Mouse (Mus musculus) T-cell, adult 2 months (primary cell): ENCODE measurements around the gene Hnf4a.

Source experiments
- DNase-seq: peaks from one replicate; pipeline ENCODE4 v3.0.0; 2022; ENCODE audit warnings: low spot score

Hnf4a gene

DNA sequence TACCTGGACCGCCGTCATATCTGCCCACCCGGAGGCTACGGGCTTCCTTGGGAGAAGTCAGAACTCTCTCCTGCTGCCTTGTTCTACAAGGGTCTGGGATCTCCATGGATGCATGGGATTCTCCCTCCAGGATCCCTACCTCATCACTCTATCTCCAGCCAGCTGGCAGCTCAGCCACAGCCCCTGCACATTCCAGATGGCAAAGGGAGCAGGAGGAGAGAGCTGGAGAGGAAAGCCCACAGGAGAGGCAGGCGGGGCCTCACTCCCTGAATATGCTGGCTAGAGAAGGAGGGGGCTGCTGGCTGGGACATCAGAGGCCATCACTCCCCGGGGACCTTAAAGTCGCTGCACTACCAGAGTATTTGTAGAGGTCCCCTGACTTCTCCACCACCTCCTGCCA, 15.3 kb upstream of the Hnf4a start:
- DNase-seq: no peak

DNA sequence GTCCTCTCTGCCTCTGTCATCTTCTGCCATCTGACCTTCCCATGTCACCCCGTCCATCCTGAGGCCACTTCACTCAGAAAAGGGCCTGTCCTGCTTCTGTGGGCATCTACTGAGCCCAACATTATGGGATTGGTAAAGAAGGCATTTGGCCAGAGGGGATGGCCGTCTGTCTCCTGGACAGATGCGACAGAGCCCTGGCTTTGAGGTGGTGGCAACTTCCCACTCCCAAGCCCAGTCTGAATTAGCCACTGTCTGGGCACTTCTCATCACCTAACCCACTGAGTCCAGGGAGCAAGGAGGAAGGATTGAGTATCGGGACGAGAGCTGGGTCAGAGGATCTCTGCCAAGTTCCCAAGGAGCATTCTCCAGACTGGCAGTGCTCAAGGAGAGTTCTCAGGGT, 14.6 kb upstream of the Hnf4a start, which contains the start of gene R3hdml:
TSS of gene R3hdml (plus strand) at position 301 of the 400 bp plus-strand sequence.
- DNase-seq: no peak

DNA sequence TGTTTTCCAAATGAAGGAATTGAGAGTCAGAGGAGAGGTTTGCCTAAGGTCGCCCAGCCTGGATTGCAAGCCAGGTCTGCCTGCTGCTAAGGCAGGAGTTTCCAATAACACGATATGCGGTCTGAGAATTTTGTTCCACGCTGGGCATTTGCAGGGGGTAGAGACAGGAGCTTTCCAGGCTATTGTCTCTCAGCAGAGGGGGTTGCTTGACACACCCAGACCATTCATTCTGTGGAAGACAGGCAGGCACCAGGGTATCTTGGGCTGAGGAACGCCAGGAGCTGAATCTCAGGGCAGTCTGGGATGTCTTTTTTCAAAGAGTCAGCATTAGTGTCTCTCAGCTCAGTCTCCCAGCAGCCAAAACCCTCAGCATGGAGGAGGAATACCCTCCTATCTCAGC, 13.6 kb upstream of the Hnf4a start:
- no peak for DNase-seq

DNA sequence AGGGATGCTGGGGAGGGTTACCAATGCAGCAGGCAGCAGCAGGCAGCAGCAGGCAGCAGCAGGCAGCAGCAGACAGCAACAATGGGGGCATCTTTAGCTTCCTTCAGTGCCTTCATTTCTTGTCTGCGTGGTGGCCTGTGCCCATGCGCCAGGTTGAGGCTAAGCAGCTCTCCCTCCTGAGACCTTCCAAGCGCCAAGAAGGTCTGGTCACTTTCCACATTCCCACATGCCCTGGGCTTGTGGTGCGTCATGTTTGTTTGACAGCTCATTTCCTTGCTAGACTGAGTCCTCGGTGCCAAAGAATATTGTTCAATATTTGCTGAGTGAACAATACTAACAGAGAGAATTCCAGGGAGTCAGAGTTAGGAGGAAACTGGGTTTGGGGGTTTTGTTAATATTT, 12.6 kb upstream of the Hnf4a start:
- DNase-seq: no peak

DNA sequence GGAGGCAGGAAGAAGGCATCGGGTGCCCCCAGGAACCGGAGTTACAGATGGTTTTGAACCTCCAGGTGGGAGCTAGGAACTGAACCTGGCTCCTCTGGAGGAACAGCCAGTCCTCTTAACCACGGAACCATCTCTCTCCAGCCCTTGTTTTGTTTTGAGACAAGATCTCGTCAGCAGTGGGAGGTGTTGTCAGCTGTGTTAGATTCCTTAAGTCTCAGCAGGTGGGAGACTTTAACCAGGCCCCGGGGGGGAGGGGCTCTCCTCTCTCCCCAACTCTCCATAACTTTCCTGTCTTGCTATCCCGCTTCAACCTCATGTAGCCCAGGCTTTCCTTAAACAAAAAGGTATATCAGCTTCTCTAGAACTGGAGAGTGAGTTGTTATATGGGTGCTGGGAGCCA, 12.2 kb upstream of the Hnf4a start:
- DNase-seq: no peak

DNA sequence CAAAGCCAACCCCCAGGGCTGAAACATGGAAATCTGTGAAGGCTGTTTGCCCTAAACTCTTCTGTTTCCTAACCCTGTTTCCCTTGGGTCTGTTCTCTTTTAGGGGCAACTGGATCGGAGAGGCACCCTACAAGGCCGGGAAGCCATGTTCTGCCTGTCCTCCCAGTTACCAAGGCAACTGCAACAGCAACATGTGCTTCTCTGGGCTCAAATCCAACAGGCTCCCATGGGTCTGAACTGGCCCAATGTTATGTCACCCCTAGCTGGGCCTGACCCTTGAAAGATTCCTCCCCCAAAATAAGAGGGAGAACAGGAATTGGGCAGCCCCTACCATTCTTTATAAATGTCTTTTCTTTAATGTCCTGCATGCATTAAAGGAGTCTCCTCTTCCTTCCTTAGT, 4.4 kb upstream of the Hnf4a start:
- DNase-seq: no peak

DNA sequence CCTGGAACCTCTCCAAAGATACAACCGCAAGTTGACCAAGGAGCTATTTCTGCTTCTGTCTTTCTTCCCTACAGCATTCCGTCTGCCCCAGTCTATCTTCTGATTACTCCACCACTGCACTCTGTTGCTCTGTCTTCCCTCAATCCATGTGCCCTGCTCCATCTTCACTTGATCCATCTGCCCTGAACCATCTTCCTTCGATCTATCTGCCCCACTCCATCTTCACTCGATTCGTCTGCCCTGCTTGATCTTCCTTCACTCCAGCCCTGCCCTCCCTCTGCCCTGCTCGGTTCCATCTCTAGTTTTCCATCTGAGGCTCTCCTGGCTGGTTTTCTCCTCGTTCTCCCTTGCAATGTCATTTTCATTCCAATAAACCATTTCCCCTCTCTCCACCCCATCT, 3.4 kb upstream of the Hnf4a start:
- no peak for DNase-seq

DNA sequence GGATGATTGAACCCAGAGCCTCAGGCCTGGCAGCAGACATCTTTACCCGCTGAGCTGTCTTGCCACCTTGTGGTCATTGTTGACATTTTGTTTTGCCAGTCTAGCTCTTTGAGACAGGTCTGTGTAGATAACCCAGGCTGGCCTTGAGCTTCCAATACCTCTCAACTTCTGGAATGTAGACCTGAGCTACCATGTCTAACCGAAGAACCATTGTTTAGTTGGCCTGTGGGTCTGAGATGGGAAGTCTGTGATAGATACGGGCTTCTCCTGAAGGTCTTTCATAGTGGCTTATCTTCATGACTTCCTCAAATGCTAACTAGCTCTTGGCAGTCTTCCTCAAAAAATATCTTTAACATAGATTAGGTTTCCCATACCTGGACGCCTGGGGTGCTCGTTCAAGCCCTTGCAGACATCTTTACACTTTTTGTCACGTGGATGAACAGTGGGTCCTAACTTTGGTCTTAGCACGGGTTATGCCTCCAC, 19.2 kb downstream of the Hnf4a start:
- DNase-seq: no peak

DNA sequence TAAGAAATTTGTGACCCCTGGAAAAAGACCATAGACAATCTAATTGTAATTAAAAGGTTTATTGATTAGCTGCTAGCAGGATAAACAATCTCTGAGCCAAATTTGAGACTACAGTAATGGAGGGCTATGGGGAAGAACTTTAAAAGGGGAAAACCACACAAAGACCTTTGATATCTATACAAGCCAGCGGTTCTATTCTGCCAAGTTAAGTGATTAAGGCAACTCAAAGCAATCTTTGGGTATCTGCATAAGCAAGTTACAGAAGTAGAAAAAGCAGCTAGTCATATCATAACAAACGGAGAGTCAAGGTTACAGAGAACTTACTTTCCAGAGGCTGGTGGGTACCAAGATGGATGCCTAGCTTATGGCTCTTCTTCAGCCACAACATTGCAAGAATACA, 20.9 kb downstream of the Hnf4a start:
- DNase-seq: no peak

DNA sequence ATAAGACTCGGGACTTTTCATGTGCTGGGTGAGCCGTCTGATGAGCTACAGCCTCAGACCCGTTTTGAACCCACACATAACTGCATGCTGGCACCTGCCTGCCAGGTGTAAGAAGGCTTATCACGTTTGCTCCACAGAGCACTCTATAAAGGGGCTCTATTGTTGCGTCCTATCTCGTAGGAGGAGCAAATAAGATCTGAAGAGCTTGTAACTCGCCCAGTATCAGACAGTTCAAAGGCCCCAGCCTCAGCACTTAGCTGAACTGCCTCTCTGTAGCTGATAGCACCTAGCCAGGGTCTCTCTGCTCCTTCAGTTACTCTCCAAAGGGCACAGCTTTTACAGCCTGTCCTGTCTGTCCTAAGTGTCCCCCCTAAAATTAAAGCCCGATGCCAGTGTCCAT, 23.8 kb downstream of the Hnf4a start:
- DNase-seq: no peak

DNA sequence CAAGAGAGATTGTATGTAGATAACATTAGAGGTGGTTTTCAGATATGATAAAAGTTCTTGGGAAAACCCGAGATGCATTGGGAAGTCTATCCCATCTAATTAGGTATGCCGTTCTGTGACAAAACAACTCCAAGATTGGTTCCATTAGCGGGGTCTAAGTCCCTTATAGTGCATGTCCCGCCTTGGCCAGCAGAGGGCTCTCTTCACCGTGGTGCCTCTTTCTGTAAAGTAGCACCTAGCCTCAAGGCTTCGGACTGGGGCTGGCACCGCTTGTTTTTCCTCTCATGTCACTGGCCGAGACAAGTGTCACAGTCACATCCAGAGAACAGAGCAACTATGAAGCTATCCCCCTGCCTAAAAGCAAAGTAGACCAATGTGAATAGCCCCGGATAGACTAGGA, 25.3 kb downstream of the Hnf4a start:
- DNase-seq: peak; percentile 61

DNA sequence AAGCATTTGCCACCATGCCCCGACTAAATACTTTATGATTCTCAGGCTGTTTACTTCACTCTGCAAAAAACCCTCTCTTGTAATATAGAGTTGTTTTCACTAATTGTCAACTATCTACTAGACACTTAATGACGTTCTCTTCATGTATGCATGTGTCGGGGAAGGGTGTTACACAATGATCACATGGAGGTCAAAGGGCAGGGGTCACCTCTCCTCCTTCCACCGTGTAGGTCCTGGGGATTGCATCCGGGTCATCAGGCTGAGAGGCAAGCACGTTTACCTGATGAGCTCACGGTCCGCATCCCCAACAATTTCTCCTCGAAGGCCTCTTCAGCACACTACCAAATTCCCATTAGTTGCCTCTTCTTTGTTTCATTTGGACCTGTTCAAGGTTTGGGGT, 26.6 kb downstream of the Hnf4a start:
- no peak for DNase-seq

DNA sequence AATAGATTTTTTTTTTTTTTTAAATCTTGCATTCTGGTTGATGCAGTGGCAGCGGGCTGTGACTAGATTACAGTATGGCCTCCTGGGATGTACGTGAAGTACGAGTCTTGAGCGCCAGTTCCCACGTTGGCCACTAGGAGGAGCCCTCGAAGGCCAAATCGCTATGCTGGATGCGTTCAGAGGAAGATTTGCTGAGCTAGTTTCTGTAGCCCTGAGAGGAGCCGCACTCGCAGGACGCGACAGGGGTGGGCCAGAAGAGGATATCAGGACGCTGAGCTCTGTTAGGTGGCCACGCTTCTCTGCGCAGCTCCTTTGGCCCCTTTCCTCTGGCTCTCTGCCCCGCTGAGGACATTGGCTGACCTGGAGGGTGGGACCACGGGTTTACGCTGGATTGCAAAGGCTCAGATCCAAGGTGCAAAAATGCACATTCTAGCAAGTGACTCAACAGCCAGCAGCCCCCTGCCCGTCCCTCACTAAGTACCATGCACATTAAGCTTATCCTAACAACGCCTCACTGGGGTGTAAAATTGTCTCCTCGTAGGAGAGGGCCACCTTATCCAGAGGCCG, 28.4 kb downstream of the Hnf4a start:
- DNase-seq: peak; percentile 76

DNA sequence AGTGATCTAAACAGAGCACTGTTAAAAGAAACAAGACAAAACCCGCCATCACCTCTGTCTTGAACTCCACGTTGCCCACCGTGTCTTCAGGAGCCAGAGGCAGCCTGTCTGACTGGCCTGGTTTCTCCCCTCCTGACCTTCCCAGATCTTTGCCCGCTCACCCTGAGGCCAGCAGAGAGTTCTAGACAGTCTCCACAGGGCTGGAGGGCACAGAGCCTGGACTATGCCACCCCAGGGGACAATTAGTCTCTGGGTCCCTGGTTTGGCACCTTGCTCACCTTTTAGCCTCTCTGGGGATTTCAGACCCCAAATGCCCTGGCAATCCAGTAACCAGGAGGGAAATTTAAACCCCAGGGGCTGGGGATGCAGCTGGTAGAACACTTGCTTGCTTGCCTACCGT, 30.8 kb downstream of the Hnf4a start:
- no peak for DNase-seq

DNA sequence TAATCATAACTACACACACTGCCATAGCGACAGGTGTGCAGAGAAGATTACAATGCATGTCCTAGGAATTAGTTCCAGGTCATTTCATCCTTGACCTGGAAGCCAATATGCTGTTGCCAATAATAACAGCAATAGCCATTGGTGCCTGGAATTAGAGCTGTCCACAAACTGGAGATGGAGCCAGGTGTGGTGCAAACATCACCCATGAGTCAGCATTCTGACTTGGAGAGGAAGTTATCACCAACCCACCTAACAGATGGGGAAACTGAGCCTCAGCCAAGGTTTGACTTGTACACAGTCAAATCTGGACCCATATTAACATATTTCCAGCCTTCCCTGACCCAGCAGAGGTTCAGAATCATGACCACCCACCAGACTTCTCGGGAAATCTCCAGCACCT, 31.8 kb downstream of the Hnf4a start:
- DNase-seq: no peak

DNA sequence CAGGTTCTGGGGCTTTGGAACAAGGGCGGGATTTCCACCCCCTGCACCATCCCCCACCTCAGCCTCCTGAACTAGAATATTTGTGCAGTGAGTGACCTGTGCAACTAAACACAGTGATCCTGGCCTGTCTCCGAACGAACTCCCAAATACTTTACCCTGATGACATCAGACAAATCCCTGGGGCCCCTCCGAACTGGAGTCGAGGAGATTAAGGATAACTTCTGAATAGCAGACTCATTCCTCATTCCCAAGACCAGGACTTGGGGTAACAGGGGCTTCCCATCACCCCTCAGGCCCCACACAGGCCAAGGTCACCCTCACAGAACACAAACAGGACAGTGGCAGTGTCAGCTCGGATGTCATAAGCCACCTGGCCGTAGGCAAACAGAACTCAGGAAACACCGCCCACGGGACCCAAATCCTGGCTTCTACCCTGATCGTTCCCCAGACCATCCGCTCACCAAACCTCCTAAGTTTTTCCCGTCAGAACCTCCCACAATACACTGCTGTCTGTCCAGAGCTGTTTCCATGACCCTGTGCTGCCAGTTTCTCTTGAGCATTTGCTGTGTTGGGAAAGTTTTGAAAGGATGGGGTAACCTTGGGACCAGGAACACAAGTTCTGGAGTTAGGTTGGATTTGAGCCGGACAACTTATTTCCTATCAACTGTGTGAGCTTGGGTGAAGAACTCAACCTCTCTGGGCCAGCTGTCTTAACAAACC, 32.9 kb downstream of the Hnf4a start:
- no peak for DNase-seq

DNA sequence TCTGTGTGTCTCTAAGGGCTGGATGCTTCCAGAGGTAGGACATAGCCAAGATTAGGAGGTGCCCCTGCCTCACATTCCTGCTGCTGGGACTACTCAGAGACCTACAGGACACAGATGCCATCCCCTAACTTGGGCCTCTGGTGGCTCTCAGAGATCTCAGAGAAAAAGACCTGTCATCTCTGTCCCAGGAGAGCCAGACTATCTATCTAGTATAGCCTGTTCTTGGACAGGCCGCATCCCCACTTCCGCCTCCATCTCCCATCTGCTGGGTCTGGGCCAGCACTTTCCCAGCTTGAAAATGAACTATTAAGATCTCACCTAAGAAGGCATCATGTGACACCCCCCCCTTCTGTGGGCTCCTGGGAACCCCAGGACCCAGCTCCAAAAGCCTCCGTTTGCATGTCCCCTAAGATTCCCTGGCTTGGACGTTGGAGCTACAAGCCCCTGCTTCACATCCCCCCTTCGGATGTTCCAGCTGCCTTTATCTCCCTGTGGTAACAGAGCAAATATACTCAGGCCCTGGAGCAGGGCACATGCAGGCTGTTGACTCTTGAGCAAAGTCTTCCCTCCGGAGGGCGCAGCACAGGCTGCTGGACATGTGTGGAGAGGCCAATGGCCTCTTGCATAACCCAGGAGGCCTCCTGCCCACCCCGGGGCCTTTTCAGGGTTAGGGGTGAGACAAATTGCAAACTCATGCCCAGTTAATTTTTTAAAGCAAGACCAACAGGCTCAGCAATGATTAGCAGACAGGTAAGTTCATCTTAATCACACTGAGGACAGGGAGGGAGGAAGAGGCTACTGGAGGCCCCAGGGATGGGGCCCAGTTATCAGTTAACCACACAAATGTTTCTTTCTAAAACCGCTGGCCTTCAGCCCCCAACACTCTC, 33.9 kb downstream of the Hnf4a start:
- DNase-seq: no peak

DNA sequence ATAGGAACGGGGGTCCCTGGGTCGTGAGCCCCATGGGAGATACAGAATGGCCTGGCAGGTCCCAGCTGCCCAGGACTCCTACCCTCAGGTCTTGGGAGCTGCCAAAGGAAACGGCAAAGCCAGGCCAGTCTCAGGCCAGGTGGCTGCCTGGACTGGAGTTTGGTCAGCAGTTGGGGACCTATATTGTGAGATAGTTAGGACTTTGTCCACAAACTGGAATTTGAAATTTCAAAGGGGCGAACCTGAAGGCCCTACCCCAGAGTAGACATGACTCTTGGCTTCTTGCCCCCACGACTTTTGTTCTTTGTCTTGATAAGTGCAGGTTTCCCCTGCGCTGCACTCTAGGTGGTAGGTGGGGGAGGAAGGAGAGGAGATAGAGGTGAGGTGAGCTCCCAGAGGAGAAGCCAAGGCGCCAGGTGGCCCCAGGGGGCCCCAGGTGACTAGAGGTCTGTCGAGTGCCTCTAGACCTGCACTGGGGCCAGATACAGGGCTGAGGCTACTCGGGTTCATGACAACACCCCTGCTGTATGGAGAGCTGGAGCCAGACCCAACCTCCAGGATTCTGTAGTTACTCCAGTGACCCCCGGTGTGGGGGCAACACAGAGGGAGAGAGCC, 35.1 kb downstream of the Hnf4a start:
- no peak for DNase-seq

DNA sequence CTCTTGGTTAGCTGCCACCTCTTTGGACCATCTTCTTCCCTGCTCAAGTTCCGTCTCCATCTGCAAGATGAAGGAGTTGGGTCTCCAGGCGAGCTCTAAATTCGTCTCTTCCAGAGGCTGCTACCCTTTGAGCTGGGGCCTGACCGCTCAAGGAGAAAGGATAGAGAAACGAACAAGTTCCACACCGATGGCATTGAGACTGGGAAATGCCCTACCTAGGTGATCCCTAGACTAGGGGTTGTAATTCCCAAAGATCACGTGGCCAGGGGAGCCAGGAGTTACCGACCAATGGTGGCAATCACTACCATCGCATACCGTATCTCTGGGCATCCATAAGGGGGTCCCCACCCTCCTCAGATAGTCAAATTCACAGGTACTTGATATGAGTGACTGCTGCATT, 36.1 kb downstream of the Hnf4a start:
- no peak for DNase-seq

DNA sequence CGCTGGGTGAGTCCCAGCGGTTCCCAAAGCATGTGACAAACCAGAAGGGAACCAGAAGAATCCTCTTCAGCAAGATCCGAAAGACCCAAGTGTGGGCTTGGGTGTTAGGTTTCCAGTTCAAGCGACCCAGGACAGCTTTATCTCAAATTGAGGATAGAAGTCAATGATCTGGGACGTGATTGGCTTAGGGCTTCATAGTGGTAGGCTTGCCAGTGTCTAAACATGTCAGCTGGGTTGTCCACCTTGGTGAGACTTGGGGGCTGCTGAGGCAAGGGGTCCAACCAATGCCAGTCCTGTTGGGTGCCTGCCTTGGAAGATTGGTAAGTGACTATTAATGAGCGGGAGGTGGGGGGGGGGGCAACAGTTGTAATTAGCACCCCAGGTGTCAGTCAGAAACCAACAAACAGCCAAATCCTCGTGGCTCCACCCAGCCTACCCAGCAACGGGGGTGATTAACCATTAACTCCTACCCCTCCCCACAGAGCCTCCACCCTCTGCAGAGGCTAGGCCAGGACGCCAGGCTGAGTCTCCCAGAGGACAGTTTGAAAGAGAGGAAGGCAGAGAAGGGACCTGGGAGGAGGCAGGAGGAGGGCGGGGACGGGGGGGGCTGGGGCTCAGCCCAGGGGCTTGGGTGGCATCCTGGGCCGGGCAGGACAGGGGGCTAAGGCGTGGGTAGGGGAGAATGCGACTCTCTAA, 40.2 kb downstream of the Hnf4a start:
- DNase-seq: no peak

DNA sequence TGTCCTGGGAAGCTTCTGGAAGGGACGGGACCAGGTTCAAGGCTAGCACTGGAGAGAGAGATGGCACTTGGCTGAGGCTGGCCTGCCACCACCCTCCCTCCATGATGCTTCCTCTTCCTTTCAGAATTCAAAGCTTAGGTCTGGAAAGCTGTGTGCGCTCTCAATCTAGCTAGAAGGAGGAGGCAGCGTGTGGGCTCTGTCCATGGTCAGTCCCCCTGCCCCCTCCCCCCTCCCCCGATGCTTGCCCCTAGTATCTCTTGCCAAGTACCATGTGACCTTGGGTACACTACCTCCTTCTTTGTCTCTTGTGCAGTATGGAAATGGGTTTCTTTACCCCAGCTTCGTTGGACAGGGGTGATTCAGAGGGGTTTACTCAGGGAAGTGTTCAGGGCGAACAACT, 42.2 kb downstream of the Hnf4a start:
- no peak for DNase-seq

DNA sequence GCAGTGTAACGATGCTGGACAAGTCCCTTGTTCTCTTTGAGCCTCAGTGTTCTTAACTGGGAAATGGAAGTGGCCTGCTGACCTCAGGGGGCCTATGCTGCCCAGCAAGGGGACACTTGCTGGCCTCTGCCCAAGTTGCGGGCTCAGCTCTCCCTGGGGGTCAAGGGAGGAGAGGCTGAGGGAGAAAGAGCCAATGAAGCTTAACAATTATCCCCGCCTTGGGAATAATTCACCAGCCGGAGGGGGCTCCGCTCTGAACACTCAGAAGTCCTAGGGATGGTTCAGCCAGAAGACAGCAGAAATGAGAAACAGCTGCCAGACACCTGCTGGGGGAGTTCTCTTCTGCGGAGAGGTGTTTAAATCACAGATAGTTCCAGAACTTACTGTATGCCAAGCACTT, 43.2 kb downstream of the Hnf4a start:
- DNase-seq: no peak
